Comparison of ENCODE assay signal across 10 mouse cellular contexts in genomic region chr8:121964716-121965512, GRCm38 (mm10). TPM values are rescaled to one million over a fixed set of nuclear protein-coding genes. Genes with fewer than 3 reads are reported as not detected.
DNase-seq lines count a peak whose midpoint lies in the region; ATAC-seq and TF ChIP-seq lines count a peak whose summit lies in the region.
"Had no signal": no experiment of that assay in that cellular context is flagged by ENCODE, and none has a peak within 500 bp of the region (broad histone marks: within the 10 kb centered on the region; RNA-seq: fewer than 3 reads in every experiment).

No protein-coding gene starts in this region.

- no peak for TF ChIP-seq POLR2A in liver, adult 2 months (IDR thresholded peaks at IDR 0.05; ENCODE audit: extremely low read depth, insufficient read depth, low read length)

- no peak overlapping the region for H3K9ac ChIP-seq in liver, adult 2 months (ENCODE audit: low read depth, low read length)
- H3K9ac ChIP-seq in limb, embryonic 13.5 days, result no peak overlapping the region

- intact Hi-C loops in gastrocnemius, postnatal 14 days (cut with DNase I; ENCODE audit: low total_unique reads), result no loop called here

- H3K4me1 ChIP-seq in liver, adult 2 months (ENCODE audit: control insufficient read depth, insufficient read depth, low read length), result peaks cover 24% of the 10 kb centered on the region
- peaks cover 60% of the 10 kb centered on the region for H3K4me1 ChIP-seq in limb, embryonic 13.5 days

- H3K27me3 ChIP-seq in liver, adult 2 months (ENCODE audit: control insufficient read depth, insufficient read depth, low read length), result no peaks in the 10 kb centered on the region
- no peaks in the 10 kb centered on the region for H3K27me3 ChIP-seq in limb, embryonic 13.5 days

- no peak overlapping the region for H3K4me3 ChIP-seq in liver, adult 2 months (ENCODE audit: insufficient read depth, low read depth, low read length)
- no peak overlapping the region for H3K4me3 ChIP-seq in limb, embryonic 13.5 days

- no peaks in the 10 kb centered on the region for H3K9me3 ChIP-seq in limb, embryonic 13.5 days

- no peak overlapping the region for H3K4me2 ChIP-seq in limb, embryonic 13.5 days (replicated peaks)

- no peak for ATAC-seq in limb, embryonic 13.5 days (ENCODE audit: low FRiP score, low read depth)

- H3K27ac ChIP-seq in liver, adult 2 months (replicated peaks; ENCODE audit: insufficient read depth, low read depth, low read length), result no peak overlapping the region
- H3K27ac ChIP-seq in limb, embryonic 13.5 days, result peak overlapping the region; percentile 22; the same call in 1 of the 2 replicates

- 89% methylated on average over 8 of the region's 8 CpGs for WGBS in liver, adult 2 months
- 74% methylated on average over 8 of the region's 8 CpGs for WGBS in limb, embryonic 13.5 days

- no peak for DNase-seq in liver, adult 2 months (ENCODE audit: extremely low read depth, low read depth, low spot score)
- no peak for DNase-seq in liver
- DNase-seq in T-cell, adult 2 months (ENCODE audit: low spot score), result peak; percentile 25
- peak; percentile 44 for DNase-seq in gastrocnemius, postnatal 14 days
- DNase-seq in right cerebral cortex, adult 2 months (ENCODE audit: low spot score in 2 of 2), result no peak
- DNase-seq in lung, postnatal 4 days, result no peak
- DNase-seq: kidney, adult 18-20 months had no signal

- peak; percentile 13; the same call in 1 of the 2 replicates for TF ChIP-seq CTCF in liver, adult 2 months (IDR thresholded peaks at IDR 0.05; ENCODE audit: low read depth, low read length)

- H3K36me3 ChIP-seq in liver, adult 2 months (ENCODE audit: control insufficient read depth, insufficient read depth, low read length), result no peaks in the 10 kb centered on the region
- H3K36me3 ChIP-seq in limb, embryonic 13.5 days, result no peaks in the 10 kb centered on the region; the same call in 1 of the 2 replicates

- peaks cover 21% of the 10 kb centered on the region; the same call in 1 of the 2 replicates for H3K79me2 ChIP-seq in liver, adult 2 months (ENCODE audit: control insufficient read depth, insufficient read depth, low read length)

RNA-seq across cellular contexts. Expression of gene Banp, which starts 15.4 kb away (rescaled TPM):
- 9.8 and 19.7 TPM in 2 replicates for total RNA-seq in liver, adult 2 months (2014; rRNA removed)
- polyA plus RNA-seq in liver, adult 2 months (2012; rRNA removed), result 24.5 and 38.2 TPM in 2 replicates
- total RNA-seq in gastrocnemius, postnatal 14 days (2021), result 1 to 10 TPM; 8.3 to 8.4 TPM
- polyA plus RNA-seq in limb, embryonic 13.5 days (2015; fragmentation: Nextera tagmentation; extraction: Ambion mirVana), result 42.0 and 53.6 TPM in 2 replicates

RNA-seq across cellular contexts. Expression of gene Car5a, which starts 20.2 kb away (rescaled TPM):
- total RNA-seq in liver, adult 2 months (2014; rRNA removed), result 90.5 and 92.0 TPM in 2 replicates
- 203 and 352 TPM in 2 replicates for polyA plus RNA-seq in liver, adult 2 months (2012; rRNA removed)
- not detected for total RNA-seq in gastrocnemius, postnatal 14 days (2021)
- not detected in 2 replicates for polyA plus RNA-seq in limb, embryonic 13.5 days (2015; fragmentation: Nextera tagmentation; extraction: Ambion mirVana)
- total RNA-seq: left cerebral cortex, postnatal 36 days had no signal
- polyA plus RNA-seq: forebrain, embryonic 11.5 days had no signal

RNA-seq across cellular contexts. Expression of gene Slc7a5, which starts 57.4 kb away (rescaled TPM):
- total RNA-seq in liver, adult 2 months (2014; rRNA removed), result 1.1 and 1.9 TPM in 2 replicates
- 2.3 and 4.5 TPM in 2 replicates for polyA plus RNA-seq in liver, adult 2 months (2012; rRNA removed)
- total RNA-seq in gastrocnemius, postnatal 14 days (2021), result 1 to 10 TPM; 4.2 to 5.7 TPM
- polyA plus RNA-seq in limb, embryonic 13.5 days (2015; fragmentation: Nextera tagmentation; extraction: Ambion mirVana), result 14.2 TPM in 2 replicates

Comparison
In these comparisons a context has a peak if more than half of its experiments do, and no peak if none do; other contexts are left out.
1. DNase-seq: peak in T-cell, adult 2 months (single experiment) and gastrocnemius, postnatal 14 days (single experiment); none in liver, adult 2 months (single experiment), liver (single experiment), right cerebral cortex, adult 2 months (0 of 2) and lung, postnatal 4 days (0 of 2).
2. RNA of gene Car5a, which starts 20.2 kb away (total RNA-seq): 90.5 to 92.0 TPM in liver, adult 2 months; not detected in gastrocnemius, postnatal 14 days; every median in the first group is over 10 times any median in the second.